Mouse (Mus musculus): ENCODE measurements around the gene Rdh5.

GRCm38 (mm10) chr10:128968341-128968749, 45.7 kb upstream of the Rdh5 start:
- TF ChIP-seq POLR2A (IDR thresholded peaks at IDR 0.05; ENCODE audit: low read depth, low read length) (no peak), CTCF (IDR thresholded peaks at IDR 0.05; ENCODE audit: extremely low read depth, insufficient read depth, insufficient read length, insufficient replicate concordance) (no peak)

Measured in spleen, adult 2 months (tissue).